Mouse (Mus musculus): ENCODE measurements around the gene Cts8.

Cts8 gene

DNA sequence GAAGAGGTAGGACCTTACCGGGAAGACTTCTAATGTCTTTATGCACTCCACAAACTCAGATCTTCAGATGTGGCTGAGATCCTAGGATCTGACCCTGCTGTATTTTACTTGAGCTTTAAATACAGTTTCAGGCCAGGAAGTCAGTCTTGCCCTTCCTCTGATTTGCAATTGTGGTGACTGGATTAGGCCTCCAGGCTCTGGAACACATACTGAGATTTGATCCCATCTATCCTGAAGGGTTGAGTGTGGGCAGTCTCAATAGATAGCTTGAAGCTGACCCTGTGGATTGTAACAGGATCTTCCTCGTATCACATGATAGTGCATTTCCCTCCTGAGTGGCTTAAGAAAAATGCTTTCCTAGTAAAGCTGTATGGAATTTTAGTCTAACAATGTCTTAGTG, at the start of gene Cts8:
Cts8 (minus strand) TSS at position 101 of the 400 bp plus-strand sequence.
- DNase-seq (ENCODE audit: low spot score in 2 of 2), result no peak

- DNase-seq (ENCODE audit: low spot score in 2 of 2), result no peak
Measured at GRCm38 (mm10) chr13:61288739-61289138, 33.6 kb upstream of the Cts8 start, which contains the start of gene Gm49398. Gm49398 (minus strand) TSS chr13:61288839.

DNA sequence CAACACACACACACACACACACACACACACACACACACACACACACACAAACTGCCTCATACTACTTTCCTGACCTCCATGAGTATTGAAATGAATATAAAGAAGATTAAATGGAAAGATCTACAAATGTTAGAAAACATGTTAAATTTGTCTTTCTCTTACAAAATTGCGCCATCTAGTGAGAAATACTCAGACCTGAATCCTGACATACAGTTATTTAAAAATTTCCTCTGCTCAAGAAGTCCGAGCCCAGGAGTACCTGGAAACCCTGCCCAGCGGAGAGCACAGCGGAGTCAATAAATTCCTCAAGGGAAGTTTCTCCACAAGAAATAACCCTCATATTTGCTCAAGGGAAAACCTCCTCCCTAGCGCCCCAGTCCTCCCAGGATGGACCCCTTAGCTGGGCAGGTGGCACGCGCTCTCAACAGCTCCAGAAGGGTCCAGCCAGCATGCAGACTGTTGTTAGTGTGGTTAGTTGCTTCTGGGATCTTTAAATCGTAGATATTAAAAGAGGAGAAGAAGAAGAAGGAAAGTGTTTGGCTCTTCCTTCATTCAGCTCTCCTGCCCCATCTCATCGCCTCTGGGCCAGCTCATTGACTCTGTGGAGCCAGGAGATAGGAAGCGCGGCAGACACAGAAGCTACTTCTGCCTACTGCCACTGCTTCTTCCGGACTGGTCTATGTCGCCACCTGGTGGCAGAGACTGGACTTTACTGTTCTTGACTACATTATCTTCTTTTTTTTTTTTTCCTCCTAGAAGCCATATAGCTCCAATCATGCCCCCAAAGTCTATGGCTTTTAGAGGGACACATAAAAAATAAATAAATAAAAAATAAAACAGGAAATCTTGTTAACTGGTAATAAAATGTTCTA, 13.8 kb downstream of the Cts8 start:
- DNase-seq (ENCODE audit: low spot score in 2 of 2), result peak; percentile 18 to 50

DNA sequence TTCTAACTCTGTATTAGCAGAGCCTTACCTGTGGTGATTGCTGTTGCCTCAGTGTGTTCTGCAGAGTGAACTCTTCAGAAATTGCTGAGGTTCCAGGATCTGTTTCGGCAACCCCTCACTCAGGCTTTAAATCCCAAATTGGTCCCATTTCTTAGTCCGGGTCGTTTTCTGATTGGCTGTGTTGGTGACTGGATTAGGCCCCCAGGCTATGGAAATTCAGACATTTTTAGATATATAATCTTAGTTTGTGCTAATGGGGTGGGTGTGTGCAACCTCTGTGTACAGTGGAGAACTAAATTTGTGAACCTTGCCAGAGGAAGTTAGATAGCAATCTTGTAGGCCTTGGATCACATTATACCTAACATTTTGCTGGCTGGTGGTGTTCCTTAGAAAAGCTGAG, 51.8 kb downstream of the Cts8 start, which contains the start of gene Cts6:
Cts6 (minus strand) TSS at position 101 of the 400 bp plus-strand sequence.
- DNase-seq (ENCODE audit: low spot score in 2 of 2), result no peak

All from right cerebral cortex, adult 2 months (tissue).